Mouse (Mus musculus): ENCODE results near the gene Btnl1. TPM values are rescaled to one million over a fixed set of nuclear protein-coding genes. Genes with fewer than 3 reads are reported as not detected.

The Btnl1 gene
- polyA plus RNA-seq, 1 experiment from 2014 or later, result not detected

GRCm38 (mm10) chr17:34398711-34399393 lies 21.9 kb downstream of the Btnl1 start, which contains the start of gene BC051142:
Gene BC051142 (plus strand): TSS chr17:34398820.
- ATAC-seq (ENCODE audit: insufficient number of reproducible peaks, insufficient read depth, low FRiP score, low read depth), result peak; percentile 76
- no peaks in the 10 kb centered on the region for H3K4me1 ChIP-seq (ENCODE audit: control insufficient read depth in 2 of 2, insufficient read depth in 2 of 2, low read length in 2 of 2)
- H3K4me3 ChIP-seq (ENCODE audit: control insufficient read depth in 1 of 2, insufficient read depth in 1 of 2, low read depth in 1 of 2, low read length in 2 of 2), result peak within 1 kb of the TSS; percentile 47 to 59
- peak within 1 kb of the TSS; percentile 65 for H3K9ac ChIP-seq (ENCODE audit: low read length)
- 16% methylated on average over 34 of the region's 34 CpGs for WGBS
- H3K9me3 ChIP-seq (ENCODE audit: control insufficient read depth, low read length), result no peaks in the 10 kb centered on the region
- peak within 1 kb of the TSS; percentile 88 for H3K4me2 ChIP-seq (ENCODE audit: low read length)
- H3K36me3 ChIP-seq (ENCODE audit: control insufficient read depth, insufficient read depth, low read length), result no peaks in the 10 kb centered on the region
- peaks cover 8% of the 10 kb centered on the region for H3K27me3 ChIP-seq (ENCODE audit: control insufficient read depth, insufficient read depth, low read length)
- H3K27ac ChIP-seq (replicated peaks in 1 of 2; ENCODE audit: control insufficient read depth in 1 of 2, insufficient read depth in 1 of 2, low read depth in 2 of 2, low read length in 2 of 2), result no peak within 1 kb of the TSS

- no peaks in the 10 kb centered on the region for H3K36me3 ChIP-seq (ENCODE audit: control insufficient read depth, insufficient read depth, low read length)
- peaks cover 8% of the 10 kb centered on the region for H3K27me3 ChIP-seq (ENCODE audit: control insufficient read depth, insufficient read depth, low read length)
- no peak overlapping the region for H3K27ac ChIP-seq (replicated peaks in 1 of 2; ENCODE audit: control insufficient read depth in 1 of 2, insufficient read depth in 1 of 2, low read depth in 2 of 2, low read length in 2 of 2)
- H3K9me3 ChIP-seq (ENCODE audit: control insufficient read depth, low read length), result no peaks in the 10 kb centered on the region
- ATAC-seq (ENCODE audit: insufficient number of reproducible peaks, insufficient read depth, low FRiP score, low read depth), result no peak
- WGBS, result 41% methylated on average over 4 of the region's 4 CpGs
- no peaks in the 10 kb centered on the region for H3K4me1 ChIP-seq (ENCODE audit: control insufficient read depth in 2 of 2, insufficient read depth in 2 of 2, low read length in 2 of 2)
- peak overlapping the region; percentile 88 for H3K4me2 ChIP-seq (ENCODE audit: low read length)
- H3K9ac ChIP-seq (ENCODE audit: low read length), result no peak overlapping the region
- H3K4me3 ChIP-seq (ENCODE audit: control insufficient read depth in 1 of 2, insufficient read depth in 1 of 2, low read depth in 1 of 2, low read length in 2 of 2), result peak overlapping the region in 1 of 2 experiments; percentile 47; a peak in 1 of 4 replicates
These were observed 22.4 kb downstream of the Btnl1 start for GRCm38 (mm10) chr17:34399394-34399715.

- no peak overlapping the region for H3K4me3 ChIP-seq (ENCODE audit: control insufficient read depth in 1 of 2, insufficient read depth in 1 of 2, low read depth in 1 of 2, low read length in 2 of 2)
- no peak overlapping the region for H3K9ac ChIP-seq (ENCODE audit: low read length)
- WGBS, result 20% methylated on average over 6 of the region's 6 CpGs
- no peak for ATAC-seq (ENCODE audit: insufficient number of reproducible peaks, insufficient read depth, low FRiP score, low read depth)
- 0 out of 2 replicates have a peak, but pooled peaks cover 7% of the 10 kb centered on the region for H3K27me3 ChIP-seq (ENCODE audit: control insufficient read depth, insufficient read depth, low read length)
- H3K9me3 ChIP-seq (ENCODE audit: control insufficient read depth, low read length), result no peaks in the 10 kb centered on the region
- no peak overlapping the region for H3K4me2 ChIP-seq (ENCODE audit: low read length)
- no peaks in the 10 kb centered on the region for H3K36me3 ChIP-seq (ENCODE audit: control insufficient read depth, insufficient read depth, low read length)
- H3K4me1 ChIP-seq (ENCODE audit: control insufficient read depth in 2 of 2, insufficient read depth in 2 of 2, low read length in 2 of 2), result no peaks in the 10 kb centered on the region
- H3K27ac ChIP-seq (replicated peaks in 1 of 2; ENCODE audit: control insufficient read depth in 1 of 2, insufficient read depth in 1 of 2, low read depth in 2 of 2, low read length in 2 of 2), result no peak overlapping the region
These were observed 34.2 kb downstream of the Btnl1 start for GRCm38 (mm10) chr17:34411117-34411516.

- WGBS, result 67% methylated on average over 7 of the region's 7 CpGs
- H3K9ac ChIP-seq (ENCODE audit: low read length), result no peak overlapping the region
- ATAC-seq (ENCODE audit: insufficient number of reproducible peaks, insufficient read depth, low FRiP score, low read depth), result no peak
These were observed 43.1 kb downstream of the Btnl1 start for GRCm38 (mm10) chr17:34420014-34420413.

GRCm38 (mm10) chr17:34427597-34427996 lies 50.7 kb downstream of the Btnl1 start:
- Histone ChIP-seq H3K27ac (replicated peaks in 1 of 2; ENCODE audit: control insufficient read depth in 1 of 2, insufficient read depth in 1 of 2, low read depth in 2 of 2, low read length in 2 of 2) (no peak overlapping the region), H3K27me3 (ENCODE audit: control insufficient read depth, insufficient read depth, low read length) (no peaks in the 10 kb centered on the region), H3K9ac (ENCODE audit: low read length) (no peak overlapping the region), H3K4me2 (ENCODE audit: low read length) (no peak overlapping the region), H3K36me3 (ENCODE audit: control insufficient read depth, insufficient read depth, low read length) (no peaks in the 10 kb centered on the region), H3K9me3 (ENCODE audit: control insufficient read depth, low read length) (no peaks in the 10 kb centered on the region), H3K4me3 (ENCODE audit: control insufficient read depth in 1 of 2, insufficient read depth in 1 of 2, low read depth in 1 of 2, low read length in 2 of 2) (no peak overlapping the region), H3K4me1 (ENCODE audit: control insufficient read depth in 2 of 2, insufficient read depth in 2 of 2, low read length in 2 of 2) (no peaks in the 10 kb centered on the region)
- no peak for ATAC-seq (ENCODE audit: insufficient number of reproducible peaks, insufficient read depth, low FRiP score, low read depth)

More at GRCm38 (mm10) chr17:34420014-34420413, 43.1 kb downstream of the Btnl1 start:
- Histone ChIP-seq H3K4me1 (ENCODE audit: control insufficient read depth in 2 of 2, insufficient read depth in 2 of 2, low read length in 2 of 2) (no peaks in the 10 kb centered on the region), H3K27me3 (ENCODE audit: control insufficient read depth, insufficient read depth, low read length) (no peaks in the 10 kb centered on the region), H3K36me3 (ENCODE audit: control insufficient read depth, insufficient read depth, low read length) (no peaks in the 10 kb centered on the region), H3K4me2 (ENCODE audit: low read length) (no peak overlapping the region), H3K4me3 (ENCODE audit: control insufficient read depth in 1 of 2, insufficient read depth in 1 of 2, low read depth in 1 of 2, low read length in 2 of 2) (no peak overlapping the region), H3K27ac (replicated peaks in 1 of 2; ENCODE audit: control insufficient read depth in 1 of 2, insufficient read depth in 1 of 2, low read depth in 2 of 2, low read length in 2 of 2) (no peak overlapping the region), H3K9me3 (ENCODE audit: control insufficient read depth, low read length) (no peaks in the 10 kb centered on the region)

Other genes starting within 250 kb of the Btnl1 start
- 0.32 and 0.36 TPM in 2 replicates for gene H2-DMb2, start 233.8 kb upstream of the Btnl1 start, polyA plus RNA-seq (2014; fragmentation: Nextera tagmentation; extraction: Ambion mirVana)
- gene H2-DMb1, start 224.1 kb upstream of the Btnl1 start, polyA plus RNA-seq (2014; fragmentation: Nextera tagmentation; extraction: Ambion mirVana), result 0.38 and 0.62 TPM in 2 replicates
- 1.7 and 1.9 TPM in 2 replicates for gene Tap1, start 189.6 kb upstream of the Btnl1 start, polyA plus RNA-seq (2014; fragmentation: Nextera tagmentation; extraction: Ambion mirVana)
- 1.6 and 1.7 TPM in 2 replicates for gene Psmb9, start 189.4 kb upstream of the Btnl1 start, polyA plus RNA-seq (2014; fragmentation: Nextera tagmentation; extraction: Ambion mirVana)
- 4.4 and 4.6 TPM in 2 replicates for gene Psmb8, start 179.4 kb upstream of the Btnl1 start, polyA plus RNA-seq (2014; fragmentation: Nextera tagmentation; extraction: Ambion mirVana)
- gene Tap2, start 173.6 kb upstream of the Btnl1 start, polyA plus RNA-seq (2014; fragmentation: Nextera tagmentation; extraction: Ambion mirVana), result 2.1 and 2.8 TPM in 2 replicates
- gene H2-Ob, start 138.2 kb upstream of the Btnl1 start, polyA plus RNA-seq (2014; fragmentation: Nextera tagmentation; extraction: Ambion mirVana), result not detected in 2 replicates
- 7.0 and 10.0 TPM in 2 replicates for gene H2-Ab1, start 119.4 kb upstream of the Btnl1 start, polyA plus RNA-seq (2014; fragmentation: Nextera tagmentation; extraction: Ambion mirVana)
- gene H2-Aa, start 89.3 kb upstream of the Btnl1 start, polyA plus RNA-seq (2014; fragmentation: Nextera tagmentation; extraction: Ambion mirVana), result 1.2 and 2.5 TPM in 2 replicates
- gene H2-Eb1, start 71.3 kb upstream of the Btnl1 start, polyA plus RNA-seq (2014; fragmentation: Nextera tagmentation; extraction: Ambion mirVana), result 2.6 and 3.0 TPM in 2 replicates
- gene H2-Eb2, start 51.5 kb upstream of the Btnl1 start, polyA plus RNA-seq (2014; fragmentation: Nextera tagmentation; extraction: Ambion mirVana), result not detected in 2 replicates
- gene Btnl2, start 22.3 kb upstream of the Btnl1 start, polyA plus RNA-seq (2014; fragmentation: Nextera tagmentation; extraction: Ambion mirVana), result not detected in 2 replicates
- not detected in 2 replicates for gene BC051142, start 21.7 kb downstream of the Btnl1 start, polyA plus RNA-seq (2014; fragmentation: Nextera tagmentation; extraction: Ambion mirVana)
- gene Btnl4, start 100.2 kb downstream of the Btnl1 start, polyA plus RNA-seq (2014; fragmentation: Nextera tagmentation; extraction: Ambion mirVana), result not detected in 2 replicates
- gene Btnl6, start 140.2 kb downstream of the Btnl1 start, polyA plus RNA-seq (2014; fragmentation: Nextera tagmentation; extraction: Ambion mirVana), result not detected in 2 replicates
- 9.8 and 11.4 TPM in 2 replicates for gene Notch4, start 187.1 kb downstream of the Btnl1 start, polyA plus RNA-seq (2014; fragmentation: Nextera tagmentation; extraction: Ambion mirVana)
- gene Gpsm3, start 212.7 kb downstream of the Btnl1 start, polyA plus RNA-seq (2014; fragmentation: Nextera tagmentation; extraction: Ambion mirVana), result 6.1 and 7.5 TPM in 2 replicates
- gene Pbx2, start 214.1 kb downstream of the Btnl1 start, polyA plus RNA-seq (2014; fragmentation: Nextera tagmentation; extraction: Ambion mirVana), result 5.4 and 7.9 TPM in 2 replicates
- gene Ager, start 220.7 kb downstream of the Btnl1 start, polyA plus RNA-seq (2014; fragmentation: Nextera tagmentation; extraction: Ambion mirVana), result 1.2 and 1.8 TPM in 2 replicates
- 87.0 and 90.9 TPM in 2 replicates for gene Rnf5, start 226.6 kb downstream of the Btnl1 start, polyA plus RNA-seq (2014; fragmentation: Nextera tagmentation; extraction: Ambion mirVana)
- 26.1 and 54.4 TPM in 2 replicates for gene Agpat1, start 227.1 kb downstream of the Btnl1 start, polyA plus RNA-seq (2014; fragmentation: Nextera tagmentation; extraction: Ambion mirVana)
- gene Egfl8, start 238.8 kb downstream of the Btnl1 start, polyA plus RNA-seq (2014; fragmentation: Nextera tagmentation; extraction: Ambion mirVana), result 0.46 and 0.55 TPM in 2 replicates

Measured in heart, embryonic 14.5 days (tissue).